8 mouse cellular contexts compared by ENCODE assay signal in the genomic region with DNA sequence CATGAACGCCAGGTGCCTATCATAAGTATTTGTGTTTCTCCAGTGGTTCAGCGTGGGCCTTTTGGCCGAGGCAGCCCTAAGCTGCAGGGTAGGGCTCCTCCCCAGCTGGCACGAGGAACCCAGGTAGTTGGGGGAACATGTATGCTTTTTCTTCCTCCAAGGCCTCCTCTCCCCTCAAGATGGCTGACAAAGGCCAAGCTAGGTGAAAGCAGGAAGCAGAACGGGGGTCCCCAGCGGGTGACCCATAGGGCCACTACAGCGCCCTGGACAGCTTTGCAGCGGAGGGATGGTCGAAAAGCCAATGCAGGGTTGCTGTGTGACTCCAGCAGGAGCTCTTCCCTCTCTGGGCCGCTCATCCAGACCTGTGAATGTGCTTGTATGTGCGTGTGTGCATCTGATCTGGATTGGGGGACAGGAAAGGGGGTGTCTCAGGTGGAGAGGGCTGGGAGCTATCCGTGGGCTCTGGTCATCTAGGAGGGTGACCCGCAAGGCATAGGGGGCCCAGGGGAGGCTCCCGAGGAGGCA. TPM values are rescaled to one million over a fixed set of nuclear protein-coding genes. Genes with fewer than 3 reads are reported as not detected.
DNase-seq lines count a peak whose midpoint lies in the region; ATAC-seq and TF ChIP-seq lines count a peak whose summit lies in the region.

No protein-coding gene starts in this region.

- H3K4me2 ChIP-seq in lung, embryonic 14.5 days = peak overlapping the region; percentile 93
- H3K4me2 ChIP-seq in embryonic facial prominence, embryonic 13.5 days = peak overlapping the region; percentile 94
- H3K4me2 ChIP-seq in intestine, embryonic 15.5 days (replicated peaks) = peak overlapping the region; percentile 89

- H3K27ac ChIP-seq in lung, embryonic 14.5 days (ENCODE audit: low read depth) = no peak overlapping the region
- 0 out of 2 replicates have a peak overlapping the region, but pooled peaks have one; percentile 51 for H3K27ac ChIP-seq in embryonic facial prominence, embryonic 13.5 days
- peak overlapping the region; percentile 58; the same call in 1 of the 2 replicates for H3K27ac ChIP-seq in intestine, embryonic 15.5 days

- no peaks in the 10 kb centered on the region for H3K36me3 ChIP-seq in lung, embryonic 14.5 days (ENCODE audit: insufficient read depth)
- H3K36me3 ChIP-seq in embryonic facial prominence, embryonic 13.5 days = no peaks in the 10 kb centered on the region
- H3K36me3 ChIP-seq in intestine, embryonic 15.5 days = no peaks in the 10 kb centered on the region

- H3K4me3 ChIP-seq in lung, embryonic 14.5 days (ENCODE audit: low read depth, low read length) = peak overlapping the region; percentile 67
- H3K4me3 ChIP-seq in embryonic facial prominence, embryonic 13.5 days = peak overlapping the region; percentile 82
- peak overlapping the region; percentile 81 for H3K4me3 ChIP-seq in intestine, embryonic 15.5 days (replicated peaks)

- H3K27me3 ChIP-seq in lung, embryonic 14.5 days (ENCODE audit: insufficient read depth, low read length) = no peaks in the 10 kb centered on the region
- peaks cover 3% of the 10 kb centered on the region; the same call in 1 of the 2 replicates for H3K27me3 ChIP-seq in embryonic facial prominence, embryonic 13.5 days
- H3K27me3 ChIP-seq in intestine, embryonic 15.5 days (replicated peaks) = no peaks in the 10 kb centered on the region

- H3K9ac ChIP-seq in lung, embryonic 14.5 days = peak overlapping the region; percentile 72
- H3K9ac ChIP-seq in embryonic facial prominence, embryonic 13.5 days = peak overlapping the region; percentile 82
- peak overlapping the region; percentile 82 for H3K9ac ChIP-seq in intestine, embryonic 15.5 days

- peak; percentile 1; the same call in 1 of the 2 replicates for ATAC-seq in lung, embryonic 14.5 days (ENCODE audit: insufficient read depth)
- ATAC-seq in embryonic facial prominence, embryonic 13.5 days (ENCODE audit: insufficient number of reproducible peaks, insufficient read depth, low FRiP score, low TSS enrichment, low read depth) = no peak; the same call in 1 of the 2 replicates
- no peak; the same call in 1 of the 2 replicates for ATAC-seq in intestine, embryonic 15.5 days

- DNase-seq in lung, embryonic 14.5 days = no peak
- DNase-seq in lung, postnatal 4 days = no peak
- peak; percentile 39 for DNase-seq in naive thymus-derived CD4-positive, alpha-beta T cell, adult 2 months (ENCODE audit: low read depth)
- DNase-seq in layer of hippocampus, postnatal 14 days (ENCODE audit: low spot score in 2 of 2) = no peak
- no peak for DNase-seq in right cerebral cortex, adult 2 months (ENCODE audit: low spot score in 2 of 2)
- DNase-seq in T-cell, adult 2 months (ENCODE audit: low spot score) = no peak

- 15% methylated on average over 14 of the region's 14 CpGs for WGBS in lung, embryonic 14.5 days
- 21% methylated on average over 14 of the region's 14 CpGs for WGBS in embryonic facial prominence, embryonic 13.5 days
- WGBS in intestine, embryonic 15.5 days = 22% methylated on average over 14 of the region's 14 CpGs

- H3K4me1 ChIP-seq in lung, embryonic 14.5 days (ENCODE audit: insufficient read depth) = 0 out of 2 replicates have a peak, but pooled peaks cover 9% of the 10 kb centered on the region
- H3K4me1 ChIP-seq in embryonic facial prominence, embryonic 13.5 days = peaks cover 21% of the 10 kb centered on the region
- H3K4me1 ChIP-seq in intestine, embryonic 15.5 days (replicated peaks) = peaks cover 10% of the 10 kb centered on the region; the same call in 1 of the 2 replicates

- no peaks in the 10 kb centered on the region for H3K9me3 ChIP-seq in lung, embryonic 14.5 days (ENCODE audit: low read depth, low read length)
- H3K9me3 ChIP-seq in embryonic facial prominence, embryonic 13.5 days = no peaks in the 10 kb centered on the region
- H3K9me3 ChIP-seq in intestine, embryonic 15.5 days = no peaks in the 10 kb centered on the region

- no peak for TF ChIP-seq CTCF in lung, embryonic 14.5 days (IDR thresholded peaks at IDR 0.05; ENCODE audit: low read depth)

RNA-seq across cellular contexts. Expression of a gene that starts 0.4 kb away (rescaled TPM):
- polyA plus RNA-seq in lung, embryonic 14.5 days (2014; fragmentation: Nextera tagmentation; extraction: Ambion mirVana) = 14.8 and 18.1 TPM in 2 replicates
- polyA plus RNA-seq in embryonic facial prominence, embryonic 13.5 days (2015; fragmentation: Nextera tagmentation; extraction: Ambion mirVana) = 10.2 and 10.7 TPM in 2 replicates
- polyA plus RNA-seq in intestine, embryonic 15.5 days (2015; fragmentation: Nextera tagmentation; extraction: Ambion mirVana) = 8.1 and 8.6 TPM in 2 replicates
- total RNA-seq in layer of hippocampus, postnatal 14 days (2021) = 1 to 10 TPM; 2.1 TPM

RNA-seq across cellular contexts. Expression of a gene that starts 16.3 kb away (rescaled TPM):
- polyA plus RNA-seq in lung, embryonic 14.5 days (2014; fragmentation: Nextera tagmentation; extraction: Ambion mirVana) = 66.5 and 70.9 TPM in 2 replicates
- polyA plus RNA-seq in embryonic facial prominence, embryonic 13.5 days (2015; fragmentation: Nextera tagmentation; extraction: Ambion mirVana) = 74.6 and 82.1 TPM in 2 replicates
- 81.2 and 82.1 TPM in 2 replicates for polyA plus RNA-seq in intestine, embryonic 15.5 days (2015; fragmentation: Nextera tagmentation; extraction: Ambion mirVana)
- total RNA-seq in layer of hippocampus, postnatal 14 days (2021) = 10 to 100 TPM; 25.3 to 27.8 TPM

RNA-seq across cellular contexts. Expression of a gene that starts 47.6 kb away (rescaled TPM):
- 0.11 and 0.12 TPM in 2 replicates for polyA plus RNA-seq in lung, embryonic 14.5 days (2014; fragmentation: Nextera tagmentation; extraction: Ambion mirVana)
- polyA plus RNA-seq in embryonic facial prominence, embryonic 13.5 days (2015; fragmentation: Nextera tagmentation; extraction: Ambion mirVana) = not detected in 2 replicates
- polyA plus RNA-seq in intestine, embryonic 15.5 days (2015; fragmentation: Nextera tagmentation; extraction: Ambion mirVana) = 0.09 TPM in 1 of 2 replicates, not detected in the other
- under 1 TPM in 1 of 2 experiments, not detected in 1; 0.14 TPM for total RNA-seq in layer of hippocampus, postnatal 14 days (2021)
